Mouse (Mus musculus): ENCODE results near the gene Nutm2. TPM values are rescaled to one million over a fixed set of nuclear protein-coding genes. Genes with fewer than 3 reads are reported as not detected.

Gene Nutm2
- 1.3 TPM for polyA plus RNA-seq (2014; fragmentation: Illumina TruSeq; extraction: RNeasy Lipid Tissue Mini Kit (QIAGEN cat#74804); ENCODE audit: low read depth, low replicate concordance)

GRCm38 (mm10) chr13:50467007-50467406, at the start of gene Nutm2:
Gene Nutm2, plus strand, starts transcription at chr13:50467307.

GRCm38 (mm10) chr13:50417389-50418183, 49.5 kb upstream of the Nutm2 start, which contains the start of gene Fbxw17:
Gene Fbxw17, plus strand, starts transcription at chr13:50417864.

GRCm38 (mm10) chr13:50443812-50444211, 23.3 kb upstream of the Nutm2 start, which contains the start of gene Gm47429:
Gene Gm47429, minus strand, starts transcription at chr13:50443912.

Other genes starting within 250 kb of the Nutm2 start
- 7.0 TPM for gene Gm906, start 217.0 kb upstream of the Nutm2 start, polyA plus RNA-seq (2014; fragmentation: Illumina TruSeq; extraction: RNeasy Lipid Tissue Mini Kit (QIAGEN cat#74804); ENCODE audit: low read depth, low replicate concordance)
- gene Fbxw17, start 49.4 kb upstream of the Nutm2 start, polyA plus RNA-seq (2014; fragmentation: Illumina TruSeq; extraction: RNeasy Lipid Tissue Mini Kit (QIAGEN cat#74804); ENCODE audit: low read depth, low replicate concordance), result 7.0 TPM
- gene Gm47429, start 23.4 kb upstream of the Nutm2 start, polyA plus RNA-seq (2014; fragmentation: Illumina TruSeq; extraction: RNeasy Lipid Tissue Mini Kit (QIAGEN cat#74804); ENCODE audit: low read depth, low replicate concordance), result 268 TPM
- gene Gm904, start 175.9 kb downstream of the Nutm2 start, polyA plus RNA-seq (2014; fragmentation: Illumina TruSeq; extraction: RNeasy Lipid Tissue Mini Kit (QIAGEN cat#74804); ENCODE audit: low read depth, low replicate concordance), result 8.3 TPM
- gene Gm8765, start 231.0 kb downstream of the Nutm2 start, polyA plus RNA-seq (2014; fragmentation: Illumina TruSeq; extraction: RNeasy Lipid Tissue Mini Kit (QIAGEN cat#74804); ENCODE audit: low read depth, low replicate concordance), result 6.8 TPM

All from testis, adult 10 weeks (tissue).